Mouse (Mus musculus) common myeloid progenitor, adult 5-6 weeks (primary cell): Measurements from ENCODE around the gene Gm49393. TPM values are rescaled to one million over a fixed set of nuclear protein-coding genes. Genes with fewer than 3 reads are reported as not detected.

ENCODE experiments used
- ATAC-seq: replicated peaks from 2 replicates; pipeline ENCODE4 v1.8.0; 2016; ENCODE audit warnings: low read depth, mild to moderate bottlenecking, moderate TSS enrichment, inconsistent platforms; ENCODE audit not compliant: poor library complexity, severe bottlenecking
- total RNA-seq: library from RNA; stranded (forward); fragments of 200-1000, 187-1606 nt; gene quantifications from 2 replicates; pipeline ENCODE4 v1.2.3, GENCODE M21; 2017

The Gm49393 gene
- total RNA-seq, 1 experiment from 2014 or later, result not detected

DNA sequence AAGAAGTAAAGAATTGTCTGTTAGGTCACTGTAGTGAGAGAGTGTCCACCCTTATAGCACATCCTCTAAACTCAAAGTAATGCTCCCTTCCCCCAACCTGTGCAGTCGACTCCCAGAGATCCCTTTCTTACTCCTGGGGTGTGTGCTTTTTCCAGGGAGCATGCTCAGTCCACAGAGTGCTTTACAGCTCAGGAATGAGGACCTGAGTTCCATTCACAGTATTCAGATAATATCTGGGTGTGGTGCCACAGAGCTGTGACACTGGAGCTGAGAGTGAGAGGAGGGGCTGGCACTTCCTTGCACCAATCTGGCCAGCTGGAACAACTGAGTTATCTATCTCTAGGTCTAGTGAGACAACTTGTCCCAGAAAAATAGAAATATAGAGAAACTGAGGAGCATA lies 121.7 kb downstream of the Gm49393 start:
- no peak for ATAC-seq

DNA sequence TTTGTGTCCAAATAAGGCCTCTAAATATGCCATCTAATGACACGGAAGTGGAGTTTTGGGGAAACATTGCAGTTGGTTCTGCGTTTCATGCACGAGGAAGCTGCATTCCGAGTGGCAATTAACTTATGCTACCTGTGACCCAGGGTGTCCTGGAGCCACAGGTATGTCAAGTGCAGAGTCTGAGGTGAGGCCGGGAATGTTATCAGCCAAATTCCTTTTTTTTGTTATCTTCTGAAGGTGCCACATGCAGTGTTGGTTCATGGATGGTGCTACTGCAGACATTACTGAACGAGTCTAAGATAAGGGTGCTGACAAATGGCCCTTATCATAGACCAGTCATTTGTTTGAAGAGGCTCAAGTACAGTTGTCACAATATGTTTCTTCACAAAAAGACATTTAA lies 122.6 kb downstream of the Gm49393 start:
- ATAC-seq, result no peak

DNA sequence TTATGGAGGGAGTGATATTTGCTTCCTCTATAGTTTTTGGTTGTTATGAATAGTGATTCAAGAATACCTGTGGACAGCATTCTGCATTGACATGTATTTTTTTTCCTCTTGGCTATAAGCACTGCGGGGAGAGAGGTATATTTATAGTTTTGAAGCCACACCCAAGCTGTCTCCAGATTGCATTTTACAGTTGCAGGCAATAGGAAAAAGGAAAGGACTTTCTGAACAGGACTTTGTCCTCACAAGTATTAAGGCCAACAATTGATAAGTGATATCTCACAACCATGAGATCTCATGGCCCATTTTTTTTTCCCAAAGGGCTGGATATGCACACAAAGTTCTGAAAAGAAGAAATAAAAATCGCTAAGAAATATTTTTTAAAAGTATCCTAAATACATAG lies 125.7 kb downstream of the Gm49393 start:
- ATAC-seq, result no peak

Other genes starting within 250 kb of the Gm49393 start
- not detected in 2 replicates for gene BC051665, start 149.2 kb downstream of the Gm49393 start, total RNA-seq
- gene Ctsll3, start 132.7 kb downstream of the Gm49393 start, total RNA-seq, result not detected in 2 replicates
- gene 4930486L24Rik, start 71.1 kb downstream of the Gm49393 start, total RNA-seq, result 1.2 TPM in 1 of 2 replicates, not detected in the other
- 1.5 TPM in 1 of 2 replicates, not detected in the other for gene Gm49392, start 38.7 kb downstream of the Gm49393 start, total RNA-seq
- gene Ctla2b, start 38.1 kb downstream of the Gm49393 start, total RNA-seq, result 40.8 and 44.2 TPM in 2 replicates
- not detected in 2 replicates for gene Tpbpb, start 30.7 kb downstream of the Gm49393 start, total RNA-seq
- 2.8 TPM in 1 of 2 replicates, not detected in the other for gene Gm49391, start 981 bp upstream of the Gm49393 start, total RNA-seq
- gene Ctla2a, start 1.0 kb upstream of the Gm49393 start, total RNA-seq, result 344 and 394 TPM in 2 replicates
- gene Tpbpa, start 6.4 kb upstream of the Gm49393 start, total RNA-seq, result not detected in 2 replicates
- gene Ctsj, start 70.4 kb upstream of the Gm49393 start, total RNA-seq, result not detected in 2 replicates
- not detected in 2 replicates for gene Ctsq, start 105.0 kb upstream of the Gm49393 start, total RNA-seq
- gene Ctsr, start 228.7 kb upstream of the Gm49393 start, total RNA-seq, result not detected in 2 replicates